ENCODE assay signal across 24 mouse cellular contexts in the genomic region with DNA sequence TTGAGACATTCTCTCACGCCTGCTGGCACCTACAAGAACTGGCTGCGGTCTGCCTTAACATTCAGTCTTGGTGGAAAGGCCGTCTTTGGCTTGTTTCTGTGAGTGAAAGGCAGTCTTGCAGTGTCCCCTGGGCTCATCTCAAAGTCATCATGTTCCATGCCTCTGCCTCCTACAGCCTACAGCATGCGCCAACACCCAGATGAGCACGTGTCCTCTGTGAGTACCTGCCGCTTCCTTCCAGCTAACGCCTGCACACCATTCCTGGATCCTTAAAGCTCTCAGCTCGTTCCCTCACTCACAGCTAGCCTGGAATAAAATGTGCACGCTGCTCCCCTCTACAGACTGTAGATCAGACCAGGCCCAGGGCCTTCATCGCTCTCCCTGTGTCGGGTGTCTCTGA.
A peak's percentile ranks its signal among the peaks of the same experiment; 100 is the strongest.
DNase-seq lines count a peak whose midpoint lies in the region; ATAC-seq and TF ChIP-seq lines count a peak whose summit lies in the region.
"Had no signal": no experiment of that assay in that cellular context is flagged by ENCODE, and none has a peak within 500 bp of the region (broad histone marks: within the 10 kb centered on the region; RNA-seq: fewer than 3 reads in every experiment).

No protein-coding gene starts in this region.

- H3K36me3 ChIP-seq in heart, embryonic 10.5 days: peaks cover 15% of the 10 kb centered on the region
- no peaks in the 10 kb centered on the region for H3K36me3 ChIP-seq in hindbrain, postnatal 0 days (ENCODE audit: insufficient read depth, low read length)
- peaks cover 19% of the 10 kb centered on the region for H3K36me3 ChIP-seq in hindbrain, embryonic 10.5 days
- H3K36me3 ChIP-seq in limb, embryonic 10.5 days: peaks cover 16% of the 10 kb centered on the region
- H3K36me3 ChIP-seq: embryonic facial prominence, embryonic 12.5 days; embryonic facial prominence, embryonic 15.5 days; intestine, embryonic 15.5 days had no signal

- no peak for ATAC-seq in hindbrain, postnatal 0 days
- ATAC-seq: CD4-positive, CD25-positive, alpha-beta regulatory T cell, adult 4 months; forebrain, embryonic 14.5 days; forebrain, postnatal 0 days; intestine, embryonic 15.5 days had no signal

- 0 out of 2 replicates have a peak overlapping the region, but pooled peaks have one; percentile 0 for H3K27ac ChIP-seq in heart, embryonic 10.5 days
- H3K27ac ChIP-seq in hindbrain, postnatal 0 days: peak overlapping the region; percentile 15; the same call in 1 of the 2 replicates
- no peak overlapping the region for H3K27ac ChIP-seq in hindbrain, embryonic 10.5 days
- 0 out of 2 replicates have a peak overlapping the region, but pooled peaks have one; percentile 28 for H3K27ac ChIP-seq in limb, embryonic 10.5 days
- H3K27ac ChIP-seq: embryonic facial prominence, embryonic 12.5 days; embryonic facial prominence, embryonic 15.5 days; heart, embryonic 13.5 days; intestine, embryonic 15.5 days had no signal

- DNase-seq in heart, embryonic 10.5 days (ENCODE audit: low spot score): no peak
- no peak for DNase-seq in heart, adult 18-20 months
- no peak for DNase-seq in hindbrain, postnatal 0 days (ENCODE audit: low spot score)
- DNase-seq in hindbrain, embryonic 10.5 days (ENCODE audit: low spot score): no peak
- peak; percentile 49 for DNase-seq in brain, adult 2 months (ENCODE audit: low read depth, low spot score)
- DNase-seq in limb, embryonic 10.5 days (ENCODE audit: low spot score): peak; percentile 22
- DNase-seq in c-Kit-positive CD71-positive TER-119-positive erythroid progenitor cells, embryonic 14.5 days (ENCODE audit: low spot score): no peak
- DNase-seq: adrenal gland, adult 2 months; adrenal gland, postnatal 14 days; cerebellum, adult 18-20 months; cerebellum, adult 9-11 months; cerebellum, postnatal 25 days; forebrain, postnatal 0 days; gastrocnemius, postnatal 10 days; gastrocnemius, postnatal 36 days; heart, postnatal 14 days; kidney, adult 11 months; kidney, adult 8-10 months had no signal

- peaks cover 9% of the 10 kb centered on the region; the same call in 1 of the 2 replicates for H3K9me3 ChIP-seq in heart, embryonic 10.5 days
- no peaks in the 10 kb centered on the region for H3K9me3 ChIP-seq in hindbrain, postnatal 0 days (ENCODE audit: low read length)
- H3K9me3 ChIP-seq in hindbrain, embryonic 10.5 days: 0 out of 2 replicates have a peak, but pooled peaks cover 6% of the 10 kb centered on the region
- 0 out of 2 replicates have a peak, but pooled peaks cover 2% of the 10 kb centered on the region for H3K9me3 ChIP-seq in limb, embryonic 10.5 days (replicated peaks)
- H3K9me3 ChIP-seq: embryonic facial prominence, embryonic 12.5 days; embryonic facial prominence, embryonic 15.5 days; intestine, embryonic 15.5 days had no signal

- 80% methylated on average over 11 of the region's 11 CpGs for WGBS in heart, embryonic 10.5 days
- 77% methylated on average over 11 of the region's 11 CpGs for WGBS in hindbrain, postnatal 0 days
- WGBS in hindbrain, embryonic 10.5 days: 91% methylated on average over 11 of the region's 11 CpGs
- 91% methylated on average over 11 of the region's 11 CpGs for WGBS in limb, embryonic 10.5 days

- peaks cover 35% of the 10 kb centered on the region for H3K4me1 ChIP-seq in heart, embryonic 10.5 days
- no peaks in the 10 kb centered on the region for H3K4me1 ChIP-seq in hindbrain, postnatal 0 days (ENCODE audit: insufficient read depth, low read length)
- peaks cover 21% of the 10 kb centered on the region for H3K4me1 ChIP-seq in hindbrain, embryonic 10.5 days (replicated peaks)
- H3K4me1 ChIP-seq in limb, embryonic 10.5 days: peaks cover 44% of the 10 kb centered on the region

- no peak for TF ChIP-seq CTCF in hindbrain, postnatal 0 days (IDR thresholded peaks at IDR 0.05; ENCODE audit: low read depth)

- no peaks in the 10 kb centered on the region for H3K27me3 ChIP-seq in heart, embryonic 10.5 days (ENCODE audit: insufficient read depth, poor library complexity, severe bottlenecking)
- H3K27me3 ChIP-seq in hindbrain, postnatal 0 days (ENCODE audit: insufficient read depth, low read length): no peaks in the 10 kb centered on the region
- no peaks in the 10 kb centered on the region for H3K27me3 ChIP-seq in hindbrain, embryonic 10.5 days (ENCODE audit: insufficient read depth, poor library complexity, severe bottlenecking)
- no peaks in the 10 kb centered on the region for H3K27me3 ChIP-seq in limb, embryonic 10.5 days (ENCODE audit: low read depth, poor library complexity, severe bottlenecking)
- H3K27me3 ChIP-seq: embryonic facial prominence, embryonic 12.5 days; embryonic facial prominence, embryonic 15.5 days; heart, embryonic 13.5 days; intestine, embryonic 15.5 days had no signal

- no peak overlapping the region for H3K9ac ChIP-seq in hindbrain, postnatal 0 days (replicated peaks; ENCODE audit: low read length)
- H3K9ac ChIP-seq: embryonic facial prominence, embryonic 12.5 days; embryonic facial prominence, embryonic 15.5 days; forebrain, postnatal 0 days; heart, embryonic 13.5 days; intestine, embryonic 15.5 days had no signal

- H3K4me3 ChIP-seq in heart, embryonic 10.5 days: no peak overlapping the region
- no peak overlapping the region for H3K4me3 ChIP-seq in hindbrain, postnatal 0 days (ENCODE audit: low read length)
- H3K4me3 ChIP-seq in hindbrain, embryonic 10.5 days: no peak overlapping the region
- no peak overlapping the region for H3K4me3 ChIP-seq in limb, embryonic 10.5 days
- H3K4me3 ChIP-seq: embryonic facial prominence, embryonic 12.5 days; embryonic facial prominence, embryonic 15.5 days; heart, embryonic 13.5 days; intestine, embryonic 15.5 days had no signal

- no peak overlapping the region for H3K4me2 ChIP-seq in hindbrain, postnatal 0 days (ENCODE audit: low read depth, low read length)
- H3K4me2 ChIP-seq: embryonic facial prominence, embryonic 12.5 days; embryonic facial prominence, embryonic 15.5 days; heart, embryonic 13.5 days; intestine, embryonic 15.5 days had no signal

Comparison
In these comparisons a context has a peak if more than half of its experiments do, and no peak if none do; other contexts are left out.
1. DNase-seq: peak in brain, adult 2 months (single experiment) and limb, embryonic 10.5 days (single experiment); none in heart, embryonic 10.5 days (single experiment), heart, adult 18-20 months (0 of 2), hindbrain, postnatal 0 days (single experiment), hindbrain, embryonic 10.5 days (single experiment) and c-Kit-positive CD71-positive TER-119-positive erythroid progenitor cells, embryonic 14.5 days (single experiment).